Mouse (Mus musculus): ENCODE measurements around the gene Ldb3. TPM values are rescaled to one million over a fixed set of nuclear protein-coding genes. Genes with fewer than 3 reads are reported as not detected.

Gene Ldb3
- polyA plus RNA-seq (2017; shearing (Covaris generic)) = not detected

DNA sequence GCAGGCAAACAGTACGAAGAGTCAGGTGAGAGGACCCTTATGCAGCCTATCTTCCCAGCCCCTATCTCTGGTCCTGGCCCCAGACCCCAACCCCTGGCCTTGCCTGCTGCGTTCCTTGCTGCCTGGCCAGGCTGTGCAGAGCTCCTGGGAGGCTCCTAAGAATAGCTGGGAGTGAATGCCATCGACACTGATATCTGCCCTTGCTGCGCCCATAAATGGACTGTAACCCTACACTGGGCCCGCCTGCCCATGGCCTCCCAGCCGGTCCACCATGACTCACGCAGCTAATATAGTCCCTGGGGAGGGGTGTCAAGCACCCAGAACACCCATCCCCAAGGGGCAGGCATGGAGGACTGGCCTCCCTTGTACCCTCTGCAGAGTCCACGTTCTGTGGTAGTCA is at the start of gene Ldb3:
Ldb3 (minus strand) TSS at position 185 of the 400 bp plus-strand sequence.
- no peak for ATAC-seq

DNA sequence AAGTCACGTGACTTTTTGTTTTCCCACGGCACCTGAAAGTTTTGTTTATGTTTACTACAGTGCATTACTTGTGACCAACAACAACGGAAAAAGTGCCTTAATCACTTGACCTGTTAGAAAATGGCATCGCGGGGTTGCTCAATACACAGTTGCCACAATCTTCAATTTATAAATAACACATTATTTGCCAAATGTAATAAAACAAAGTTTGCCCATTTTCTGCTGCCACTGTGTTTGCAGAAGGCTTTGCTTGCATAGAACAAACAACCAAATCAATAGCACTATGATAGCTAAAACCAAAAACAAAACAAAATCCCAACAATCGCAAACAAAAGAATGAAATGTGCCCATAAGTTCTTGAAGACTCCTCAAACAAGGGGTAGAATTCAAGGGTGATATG is 47.2 kb upstream of the Ldb3 start:
- ATAC-seq = no peak

DNA sequence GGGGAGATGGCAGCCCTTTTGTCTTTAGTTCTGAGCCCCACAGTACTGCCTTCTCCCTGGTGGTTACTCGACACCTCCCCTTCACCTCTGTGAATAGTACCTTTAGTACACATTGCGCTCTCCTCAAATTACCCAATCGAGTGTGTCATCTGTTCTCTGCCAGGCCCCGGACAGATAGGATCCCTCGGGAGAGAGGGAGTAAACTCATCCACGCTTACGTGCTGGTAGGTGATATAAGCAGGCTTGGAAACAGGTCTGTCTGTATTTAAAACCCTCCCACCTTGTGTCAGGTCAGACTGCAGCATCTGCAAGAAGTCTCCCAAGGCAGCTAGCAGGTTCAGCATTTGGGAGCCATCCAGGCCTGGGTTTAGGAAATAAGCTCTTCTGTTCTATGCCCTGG is 46.7 kb upstream of the Ldb3 start:
- ATAC-seq = no peak

- ATAC-seq = no peak
Measured at GRCm38 (mm10) chr14:34632722-34633448, 44.4 kb upstream of the Ldb3 start.

- ATAC-seq = no peak
Measured at GRCm38 (mm10) chr14:34626824-34627223, 38.3 kb upstream of the Ldb3 start.

DNA sequence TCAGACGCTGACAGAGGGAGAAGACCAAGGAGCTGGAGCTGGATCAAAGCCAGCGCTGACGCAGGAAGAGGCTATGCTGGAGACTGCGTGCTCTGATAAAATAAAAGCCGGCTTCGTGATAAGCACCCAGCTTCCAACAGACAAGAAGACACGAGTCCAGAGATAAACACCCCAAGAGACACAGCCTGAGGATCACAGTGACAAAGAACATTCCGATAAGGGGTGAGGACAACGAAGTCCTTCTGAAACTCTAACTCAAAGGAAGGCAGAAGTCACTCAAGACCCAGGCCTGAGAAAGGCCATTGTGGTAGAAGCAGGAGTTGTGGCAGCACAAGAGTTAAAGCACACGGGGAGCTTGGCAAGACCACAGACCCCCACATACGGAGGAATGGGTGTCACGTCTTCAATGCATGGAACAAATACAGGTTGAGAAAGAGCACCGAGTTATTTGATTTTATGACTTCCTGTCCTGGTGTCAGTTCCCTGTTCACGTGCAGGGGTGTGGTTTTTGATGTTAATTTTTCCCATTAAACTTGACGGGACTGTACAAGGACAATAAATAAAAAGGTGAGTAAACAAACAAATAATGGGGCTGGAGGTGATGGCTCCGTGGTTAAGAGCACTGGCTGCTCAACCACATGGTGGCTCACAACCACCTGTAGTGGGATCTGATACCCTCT is 35.2 kb upstream of the Ldb3 start:
- ATAC-seq = no peak

DNA sequence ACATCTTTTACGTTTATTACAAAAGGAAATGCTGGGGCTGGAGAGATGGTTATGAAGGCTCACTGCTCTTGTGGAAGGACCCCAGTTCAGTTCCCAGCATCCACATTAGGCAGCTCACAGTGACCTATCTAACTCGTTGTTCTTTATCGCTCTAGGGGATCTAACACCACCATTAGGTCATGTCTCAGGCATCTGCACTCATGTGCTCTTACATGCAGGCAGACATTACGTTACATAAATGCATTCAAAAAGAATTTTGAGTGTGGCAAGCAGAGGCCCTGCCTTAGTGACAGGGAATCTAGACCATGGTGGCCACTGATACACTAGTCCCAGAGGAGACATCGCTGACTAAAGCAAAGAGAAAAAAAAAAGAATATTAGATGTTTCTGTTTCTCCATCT is 34.6 kb upstream of the Ldb3 start:
- no peak for ATAC-seq

DNA sequence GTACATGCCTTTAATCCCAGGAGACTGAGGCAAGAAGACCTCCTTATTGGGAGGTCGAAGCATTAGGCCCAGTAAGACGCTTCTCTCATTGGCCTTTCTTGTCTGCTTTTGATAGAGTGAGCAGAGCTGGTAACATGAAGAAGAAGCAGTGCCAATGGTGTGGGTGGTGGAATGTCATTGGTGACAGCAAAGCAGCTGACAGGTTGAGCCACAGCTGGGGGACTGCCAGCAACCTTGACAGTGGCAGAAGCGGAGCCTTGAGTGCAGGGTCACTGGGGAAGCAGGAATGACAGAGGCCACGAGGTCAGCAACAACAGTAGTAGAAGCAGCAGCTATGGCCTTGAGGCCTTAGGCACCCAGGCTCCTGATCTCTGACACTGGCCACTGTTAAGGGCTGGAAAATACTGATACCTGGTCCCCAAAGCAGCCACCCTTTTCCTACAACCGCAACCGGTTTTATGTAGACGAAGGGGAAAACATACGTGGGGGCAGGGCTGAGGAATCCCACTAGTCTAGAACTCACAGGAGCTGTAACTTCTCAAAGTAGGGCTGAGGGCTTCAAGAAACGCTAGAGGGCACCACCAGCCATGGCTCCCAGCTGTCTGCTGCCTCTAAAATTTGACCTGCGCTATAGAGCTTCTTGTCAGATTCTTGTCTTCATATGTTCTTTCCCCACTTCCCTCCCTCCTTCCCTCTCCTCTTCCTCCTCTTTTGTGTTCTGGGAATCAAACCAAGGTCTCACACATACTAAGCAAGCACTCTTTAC is 32.3 kb upstream of the Ldb3 start:
- ATAC-seq = peak; percentile 55

DNA sequence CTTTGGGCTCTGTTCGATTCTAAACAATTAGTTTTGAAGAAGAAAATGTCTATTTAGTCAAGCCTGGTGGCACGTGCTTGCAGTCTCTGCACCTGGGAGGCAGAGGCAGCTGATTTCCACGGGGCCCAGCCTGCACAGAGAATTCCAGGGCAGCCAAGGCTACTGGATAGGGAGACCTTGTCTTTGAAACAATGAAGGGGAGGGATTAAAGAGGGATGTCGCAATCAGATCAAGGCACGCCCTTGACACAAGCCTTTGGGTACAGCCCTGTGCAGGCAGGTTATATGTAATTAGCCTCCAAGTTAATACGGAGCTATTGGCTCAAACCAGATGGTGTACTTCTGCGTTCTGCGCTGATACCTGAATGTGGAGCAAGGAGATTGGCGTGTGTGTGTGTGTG is 30.3 kb upstream of the Ldb3 start:
- ATAC-seq = no peak

DNA sequence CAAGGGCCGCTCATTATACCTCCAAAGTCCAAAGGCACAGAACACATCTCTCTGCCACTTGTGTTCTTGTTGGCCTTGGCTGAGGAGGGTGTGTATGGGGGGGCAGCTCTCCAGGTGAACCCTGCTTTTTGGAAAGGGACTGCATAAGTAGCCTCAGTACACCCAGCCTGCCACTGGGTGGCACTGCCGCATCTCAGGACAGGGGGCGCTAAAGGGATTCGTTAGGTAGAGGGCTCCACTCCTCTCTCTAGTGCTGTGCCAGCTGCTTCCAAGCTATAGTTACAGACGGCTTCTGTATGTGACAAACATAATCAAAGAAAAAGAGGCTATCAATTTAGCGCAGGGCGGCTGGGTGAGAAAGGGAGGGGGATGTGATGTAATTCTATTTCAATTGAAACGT is 28.3 kb upstream of the Ldb3 start:
- ATAC-seq = peak; percentile 96

DNA sequence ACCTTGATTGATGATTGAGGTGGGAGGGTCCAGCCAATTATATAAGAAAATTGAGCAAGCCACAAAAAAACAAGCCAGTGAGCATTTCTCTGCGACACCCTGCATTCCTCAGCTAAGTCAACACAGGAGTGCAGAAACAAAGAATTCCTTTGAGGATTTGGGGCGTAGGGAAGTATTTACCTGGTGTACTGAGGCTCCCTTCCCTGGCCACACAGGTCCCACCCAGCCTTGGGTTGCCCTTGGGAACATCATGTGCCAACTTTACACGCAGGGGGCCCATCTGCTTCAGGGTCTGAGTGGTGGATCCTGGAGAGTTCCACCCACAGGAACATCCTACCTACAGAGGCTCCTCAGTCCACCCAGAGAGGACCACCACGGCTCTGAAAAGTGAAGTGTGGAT is 27.1 kb upstream of the Ldb3 start:
- no peak for ATAC-seq

GRCm38 (mm10) chr14:34615082-34615481 is 26.6 kb upstream of the Ldb3 start:
- peak; percentile 48 for ATAC-seq

GRCm38 (mm10) chr14:34614551-34614950 is 26.1 kb upstream of the Ldb3 start:
- no peak for ATAC-seq

DNA sequence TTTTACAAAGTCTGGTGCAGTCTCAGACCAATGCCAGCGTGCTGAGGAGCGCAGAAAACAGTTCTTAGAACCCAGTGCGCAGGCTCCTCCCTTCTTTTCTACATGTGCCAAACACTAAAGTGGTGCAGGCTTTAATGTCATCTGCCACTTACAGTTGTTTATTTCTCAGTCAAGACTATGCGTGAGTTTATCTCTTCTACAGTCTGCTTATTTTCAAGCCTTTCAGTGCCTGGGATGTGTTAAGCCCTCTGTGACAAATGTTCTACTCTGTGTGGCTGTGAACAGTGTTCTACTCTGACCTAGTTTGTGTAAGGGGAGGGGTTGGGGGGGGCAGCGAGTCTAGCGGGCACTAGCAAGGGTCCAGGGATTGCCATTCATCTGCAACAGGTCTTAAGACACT is 25.0 kb upstream of the Ldb3 start:
- ATAC-seq = no peak

GRCm38 (mm10) chr14:34612222-34612621 is 23.7 kb upstream of the Ldb3 start:
- ATAC-seq = no peak

- no peak for ATAC-seq
Measured at GRCm38 (mm10) chr14:34611591-34611990, 23.1 kb upstream of the Ldb3 start.

- ATAC-seq = no peak
Measured at GRCm38 (mm10) chr14:34601910-34602309, 13.4 kb upstream of the Ldb3 start.

GRCm38 (mm10) chr14:34599941-34600340 is 11.5 kb upstream of the Ldb3 start, which contains the start of gene Opn4:
Gene Opn4 (minus strand): TSS chr14:34600142.
- no peak for ATAC-seq

- no peak for ATAC-seq
Measured at GRCm38 (mm10) chr14:34595596-34596255, 7.2 kb upstream of the Ldb3 start.

DNA sequence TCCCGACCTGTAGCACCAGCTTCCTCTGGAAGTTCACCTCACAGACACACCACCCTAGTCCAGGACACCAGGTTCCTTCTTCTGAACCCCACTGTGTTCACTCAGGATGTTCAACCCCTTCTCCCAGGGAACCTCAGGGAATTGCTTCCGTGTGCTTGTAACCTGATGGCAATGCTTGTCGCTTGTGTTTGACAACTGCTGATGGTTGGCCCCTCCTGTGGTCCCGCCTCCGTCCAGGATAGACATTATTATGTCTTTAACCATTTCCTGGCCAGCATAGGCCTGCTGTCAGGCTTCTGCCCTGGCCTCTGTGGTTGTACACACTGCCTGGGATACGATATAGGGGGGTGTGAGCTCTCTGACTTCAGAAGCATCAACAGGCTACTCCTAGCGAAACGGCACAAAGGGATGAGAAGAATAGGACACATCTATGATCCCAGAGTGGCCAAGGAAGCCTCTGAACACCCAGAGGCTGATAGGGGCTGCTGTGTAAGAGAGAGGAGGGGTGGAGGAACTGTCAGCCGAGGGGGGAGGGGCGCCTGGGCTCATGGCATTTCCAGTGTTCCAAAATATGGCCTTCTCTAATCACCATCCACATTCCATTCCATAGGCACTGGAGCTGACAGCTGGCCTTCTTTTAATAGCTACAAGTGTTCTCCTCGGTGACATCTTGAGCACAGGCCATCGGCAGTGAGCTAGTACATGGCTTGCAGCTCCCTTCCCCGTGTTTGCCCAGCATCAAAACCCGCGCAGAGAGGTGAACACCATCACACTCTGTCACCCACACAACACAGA is 3.5 kb upstream of the Ldb3 start:
- ATAC-seq = no peak

GRCm38 (mm10) chr14:34590743-34591675 is 2.5 kb upstream of the Ldb3 start:
- no peak for ATAC-seq
